Mouse (Mus musculus): ENCODE measurements around the gene 1700020A23Rik. TPM values are rescaled to one million over a fixed set of nuclear protein-coding genes. Genes with fewer than 3 reads are reported as not detected.

Gene 1700020A23Rik
- polyA plus RNA-seq, 1 experiment, result not detected

- Histone ChIP-seq H3K4me1 (ENCODE audit: control insufficient read depth, insufficient read depth, low read length) (no peaks in the 10 kb centered on the region), H3K27ac (ENCODE audit: insufficient read depth, low read length) (no peak overlapping the region), H3K9me3 (replicated peaks; ENCODE audit: control insufficient read depth, insufficient read depth, low read length, poor library complexity, severe bottlenecking) (no peaks in the 10 kb centered on the region), H3K9ac (ENCODE audit: low read depth, poor library complexity, severe bottlenecking) (no peak overlapping the region), H3K4me3 (ENCODE audit: low read depth, low read length) (no peak overlapping the region), H3K36me3 (ENCODE audit: control insufficient read depth, insufficient read depth, low read length, poor library complexity, severe bottlenecking) (peaks cover 3% of the 10 kb centered on the region; the same call in 1 of the 2 replicates), H3K27me3 (ENCODE audit: control insufficient read depth, insufficient read depth, low read length, poor library complexity, severe bottlenecking) (no peaks in the 10 kb centered on the region)
- TF ChIP-seq CTCF (IDR thresholded peaks at IDR 0.05; ENCODE audit: low read depth, low read length) (no peak), POLR2A (IDR thresholded peaks at IDR 0.05; ENCODE audit: insufficient read depth, low read length) (no peak), EP300 (IDR thresholded peaks at IDR 0.05; ENCODE audit: insufficient read depth, low read depth, low read length) (no peak)
These were observed 25.4 kb downstream of the 1700020A23Rik start for GRCm38 (mm10) chr2:130430484-130430883.

GRCm38 (mm10) chr2:130432157-130432556 is 27.1 kb downstream of the 1700020A23Rik start:
- Histone ChIP-seq H3K36me3 (ENCODE audit: control insufficient read depth, insufficient read depth, low read length, poor library complexity, severe bottlenecking) (peaks cover 3% of the 10 kb centered on the region; the same call in 1 of the 2 replicates), H3K27me3 (ENCODE audit: control insufficient read depth, insufficient read depth, low read length, poor library complexity, severe bottlenecking) (no peaks in the 10 kb centered on the region), H3K4me1 (ENCODE audit: control insufficient read depth, insufficient read depth, low read length) (no peaks in the 10 kb centered on the region), H3K9me3 (replicated peaks; ENCODE audit: control insufficient read depth, insufficient read depth, low read length, poor library complexity, severe bottlenecking) (no peaks in the 10 kb centered on the region), H3K4me3 (ENCODE audit: low read depth, low read length) (no peak overlapping the region), H3K9ac (ENCODE audit: low read depth, poor library complexity, severe bottlenecking) (no peak overlapping the region), H3K27ac (ENCODE audit: insufficient read depth, low read length) (no peak overlapping the region)
- TF ChIP-seq EP300 (IDR thresholded peaks at IDR 0.05; ENCODE audit: insufficient read depth, low read depth, low read length), result no peak
- TF ChIP-seq CTCF (IDR thresholded peaks at IDR 0.05; ENCODE audit: low read depth, low read length), result no peak
- no peak for TF ChIP-seq POLR2A (IDR thresholded peaks at IDR 0.05; ENCODE audit: insufficient read depth, low read length)

GRCm38 (mm10) chr2:130433152-130433551 is 28.1 kb downstream of the 1700020A23Rik start:
- no peaks in the 10 kb centered on the region for H3K9me3 ChIP-seq (replicated peaks; ENCODE audit: control insufficient read depth, insufficient read depth, low read length, poor library complexity, severe bottlenecking)
- H3K36me3 ChIP-seq (ENCODE audit: control insufficient read depth, insufficient read depth, low read length, poor library complexity, severe bottlenecking), result peaks cover 3% of the 10 kb centered on the region
- peak; percentile 56 for TF ChIP-seq CTCF (IDR thresholded peaks at IDR 0.05; ENCODE audit: low read depth, low read length)
- TF ChIP-seq EP300 (IDR thresholded peaks at IDR 0.05; ENCODE audit: insufficient read depth, low read depth, low read length), result no peak
- H3K9ac ChIP-seq (ENCODE audit: low read depth, poor library complexity, severe bottlenecking), result no peak overlapping the region
- no peaks in the 10 kb centered on the region for H3K4me1 ChIP-seq (ENCODE audit: control insufficient read depth, insufficient read depth, low read length)
- no peak overlapping the region for H3K27ac ChIP-seq (ENCODE audit: insufficient read depth, low read length)
- no peaks in the 10 kb centered on the region for H3K27me3 ChIP-seq (ENCODE audit: control insufficient read depth, insufficient read depth, low read length, poor library complexity, severe bottlenecking)
- H3K4me3 ChIP-seq (ENCODE audit: low read depth, low read length), result no peak overlapping the region

- TF ChIP-seq POLR2A (IDR thresholded peaks at IDR 0.05; ENCODE audit: insufficient read depth, low read length), result no peak
- no peak for TF ChIP-seq EP300 (IDR thresholded peaks at IDR 0.05; ENCODE audit: insufficient read depth, low read depth, low read length)
- TF ChIP-seq CTCF (IDR thresholded peaks at IDR 0.05; ENCODE audit: low read depth, low read length), result no peak
- Histone ChIP-seq H3K4me1 (ENCODE audit: control insufficient read depth, insufficient read depth, low read length) (no peaks in the 10 kb centered on the region), H3K27me3 (ENCODE audit: control insufficient read depth, insufficient read depth, low read length, poor library complexity, severe bottlenecking) (no peaks in the 10 kb centered on the region), H3K27ac (ENCODE audit: insufficient read depth, low read length) (no peak overlapping the region), H3K36me3 (ENCODE audit: control insufficient read depth, insufficient read depth, low read length, poor library complexity, severe bottlenecking) (peaks cover 26% of the 10 kb centered on the region), H3K4me3 (ENCODE audit: low read depth, low read length) (no peak overlapping the region), H3K9me3 (replicated peaks; ENCODE audit: control insufficient read depth, insufficient read depth, low read length, poor library complexity, severe bottlenecking) (no peaks in the 10 kb centered on the region), H3K9ac (ENCODE audit: low read depth, poor library complexity, severe bottlenecking) (no peak overlapping the region)
These were observed 31.7 kb downstream of the 1700020A23Rik start for GRCm38 (mm10) chr2:130436769-130437168.

- H3K36me3 ChIP-seq (ENCODE audit: control insufficient read depth, insufficient read depth, low read length, poor library complexity, severe bottlenecking), result peaks cover 37% of the 10 kb centered on the region
- no peaks in the 10 kb centered on the region for H3K27me3 ChIP-seq (ENCODE audit: control insufficient read depth, insufficient read depth, low read length, poor library complexity, severe bottlenecking)
- no peak overlapping the region for H3K4me3 ChIP-seq (ENCODE audit: low read depth, low read length)
- no peaks in the 10 kb centered on the region for H3K9me3 ChIP-seq (replicated peaks; ENCODE audit: control insufficient read depth, insufficient read depth, low read length, poor library complexity, severe bottlenecking)
- no peak overlapping the region for H3K27ac ChIP-seq (ENCODE audit: insufficient read depth, low read length)
- no peak overlapping the region for H3K9ac ChIP-seq (ENCODE audit: low read depth, poor library complexity, severe bottlenecking)
- TF ChIP-seq CTCF (IDR thresholded peaks at IDR 0.05; ENCODE audit: low read depth, low read length), result no peak
- no peak for TF ChIP-seq POLR2A (IDR thresholded peaks at IDR 0.05; ENCODE audit: insufficient read depth, low read length)
- no peak for TF ChIP-seq EP300 (IDR thresholded peaks at IDR 0.05; ENCODE audit: insufficient read depth, low read depth, low read length)
- H3K4me1 ChIP-seq (ENCODE audit: control insufficient read depth, insufficient read depth, low read length), result no peaks in the 10 kb centered on the region
These were observed 33.8 kb downstream of the 1700020A23Rik start for GRCm38 (mm10) chr2:130438861-130439260.

- peaks cover 38% of the 10 kb centered on the region for H3K36me3 ChIP-seq (ENCODE audit: control insufficient read depth, insufficient read depth, low read length, poor library complexity, severe bottlenecking)
- H3K4me1 ChIP-seq (ENCODE audit: control insufficient read depth, insufficient read depth, low read length), result no peaks in the 10 kb centered on the region
- TF ChIP-seq CTCF (IDR thresholded peaks at IDR 0.05; ENCODE audit: low read depth, low read length) (no peak), POLR2A (IDR thresholded peaks at IDR 0.05; ENCODE audit: insufficient read depth, low read length) (no peak), EP300 (IDR thresholded peaks at IDR 0.05; ENCODE audit: insufficient read depth, low read depth, low read length) (no peak)
These were observed 34.9 kb downstream of the 1700020A23Rik start for GRCm38 (mm10) chr2:130439840-130440480.

More at GRCm38 (mm10) chr2:130439840-130440480, 34.9 kb downstream of the 1700020A23Rik start:
- Histone ChIP-seq H3K27ac (ENCODE audit: insufficient read depth, low read length) (no peak overlapping the region), H3K4me3 (ENCODE audit: low read depth, low read length) (no peak overlapping the region), H3K9ac (ENCODE audit: low read depth, poor library complexity, severe bottlenecking) (no peak overlapping the region), H3K27me3 (ENCODE audit: control insufficient read depth, insufficient read depth, low read length, poor library complexity, severe bottlenecking) (no peaks in the 10 kb centered on the region), H3K9me3 (replicated peaks; ENCODE audit: control insufficient read depth, insufficient read depth, low read length, poor library complexity, severe bottlenecking) (no peaks in the 10 kb centered on the region)
